Mouse (Mus musculus) thymus, adult 2 months (tissue): ENCODE data around the gene Neurod4. TPM values are rescaled to one million over a fixed set of nuclear protein-coding genes. Genes with fewer than 3 reads are reported as not detected.

ENCODE experiments used
- DNase-seq: peaks from one replicate; pipeline ENCODE4 v3.0.0; 2021
- H3K27ac ChIP-seq: fragments of 200-500 bp; 2 replicates; pipeline ENCODE4 v1.5.1; 2012; ENCODE audit warnings: low read length, control low read depth; ENCODE audit not compliant: control insufficient read depth, insufficient read depth
- H3K27me3 ChIP-seq: fragments of 200-500 bp; 2 replicates; pipeline ENCODE4 v1.6.1; 2012; ENCODE audit warnings: mild to moderate bottlenecking, low read length, moderate library complexity, mixed read lengths; ENCODE audit not compliant: control insufficient read depth, insufficient read depth
- H3K36me3 ChIP-seq: fragments of 200-500 bp; 2 replicates; pipeline ENCODE4 v1.6.1; 2012; ENCODE audit warnings: mild to moderate bottlenecking, low read length, moderate library complexity; ENCODE audit not compliant: control insufficient read depth, insufficient read depth
- H3K4me1 ChIP-seq: fragments of 200-500 bp; replicated peaks from 2 replicates; pipeline ENCODE4 v1.6.1; 2012; ENCODE audit warnings: low read length; ENCODE audit not compliant: control insufficient read depth, insufficient read depth
- H3K4me3 ChIP-seq: fragments of 200-500 bp; 2 replicates; pipeline ENCODE4 v1.5.1; 2012; ENCODE audit warnings: mild to moderate bottlenecking, low read length, control low read depth, moderate library complexity; ENCODE audit not compliant: control insufficient read depth, insufficient read depth
- CTCF ChIP-seq: fragments of 200-500 bp; IDR thresholded peaks from 2 replicates; pipeline ENCODE4 v1.5.1; 2012; ENCODE audit warnings: mild to moderate bottlenecking, control low read depth, low read length, moderate library complexity, borderline replicate concordance; ENCODE audit not compliant: control insufficient read depth, poor library complexity, insufficient read depth; ENCODE audit errors: extremely low read depth
- POLR2A ChIP-seq: fragments of 200-500 bp; IDR thresholded peaks from 2 replicates; pipeline ENCODE4 v1.6.1; 2012; ENCODE audit warnings: mild to moderate bottlenecking, low read length, control low read depth, moderate library complexity; ENCODE audit not compliant: control insufficient read depth, poor library complexity, insufficient read depth; ENCODE audit errors: extremely low read depth
- WGBS: fragments of 180-500 bp; shearing (Covaris S2); methylation state at CpG from one replicate; pipeline ENCODE4 v1.1.7; 2018; 5-methylcytosine and 5-hydroxymethylcytosine counted together
- polyA plus RNA-seq: library from polyadenylated mRNA; depleted of rRNA; stranded (reverse); fragments of >200 nt; gene quantifications from 2 replicates; pipeline ENCODE4 v1.2.3, GENCODE M21; 2012

Gene Neurod4
- polyA plus RNA-seq, 1 experiment, result not detected

DNA sequence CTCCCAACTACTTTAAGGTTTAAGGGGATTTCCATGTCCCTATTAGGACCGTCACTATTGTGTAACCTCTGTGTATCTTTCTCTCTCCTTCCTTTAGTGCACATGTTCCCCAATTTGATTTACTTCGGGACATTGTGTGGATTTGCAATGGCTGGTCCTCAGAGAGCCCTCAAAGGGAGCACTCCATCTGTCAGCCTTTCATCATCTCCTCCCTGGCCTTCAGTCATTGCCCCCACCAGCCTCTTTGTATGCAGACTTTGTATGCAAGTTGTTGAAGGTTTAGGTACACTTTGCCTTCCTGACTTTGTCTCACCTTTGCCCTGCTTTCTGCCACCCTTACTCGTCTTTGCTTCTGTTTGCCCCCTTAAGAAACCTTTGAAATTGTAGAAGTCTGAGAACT lies 8.0 kb upstream of the Neurod4 start:
- no peak for TF ChIP-seq POLR2A
- no peak for TF ChIP-seq CTCF
- Histone ChIP-seq H3K4me3 (no peak overlapping the region), H3K4me1 (no peaks in the 10 kb centered on the region), H3K36me3 (no peaks in the 10 kb centered on the region), H3K27me3 (no peaks in the 10 kb centered on the region), H3K27ac (no peak overlapping the region)
- no peak for DNase-seq
- 66% methylated on average over 3 of the region's 3 CpGs for WGBS

DNA sequence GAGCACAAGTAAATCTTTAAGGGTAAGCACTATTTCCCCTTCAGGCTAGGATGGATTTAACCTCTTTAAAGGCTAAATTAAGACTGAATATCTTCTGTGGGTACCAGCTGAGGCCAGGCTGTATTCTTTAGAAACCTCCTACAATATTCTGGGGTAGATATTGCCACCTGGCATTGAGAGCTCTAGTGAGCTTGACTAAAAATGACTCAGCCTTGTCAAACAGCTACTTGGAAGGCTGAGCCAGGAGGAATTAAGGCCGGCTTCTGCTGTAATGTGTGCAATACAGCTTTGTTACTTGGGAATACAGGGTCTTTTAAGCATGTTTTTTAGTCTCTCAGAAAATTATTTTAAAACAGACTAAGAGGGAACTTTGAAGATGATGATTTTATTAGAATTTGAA lies 7.2 kb upstream of the Neurod4 start:
- WGBS, result 87% methylated on average over 1 of the region's 1 CpGs

DNA sequence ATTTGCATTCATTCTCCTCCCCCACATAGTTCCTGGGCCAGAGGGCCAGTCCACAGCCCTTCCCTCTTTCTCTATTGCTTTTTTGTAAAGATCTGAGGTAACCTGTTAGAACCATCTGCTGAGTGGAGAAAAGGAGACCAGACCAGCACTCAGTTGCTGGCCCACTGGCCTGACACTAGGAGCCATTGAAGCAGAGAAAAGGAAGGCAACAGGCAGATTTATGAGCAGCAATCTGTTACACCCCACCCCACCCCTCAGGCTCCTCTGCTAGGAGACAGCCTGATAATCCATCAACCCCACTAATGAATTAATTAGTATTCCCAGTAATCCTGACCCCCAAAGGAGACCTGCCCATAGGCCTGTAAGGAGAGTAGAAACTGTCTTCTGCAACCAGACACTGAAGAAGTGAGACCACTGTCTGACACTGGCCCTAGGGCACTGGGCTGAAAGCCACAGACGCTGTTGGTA lies 2.0 kb upstream of the Neurod4 start:
- no peak for DNase-seq
- no peaks in the 10 kb centered on the region for H3K4me1 ChIP-seq
- 29% methylated on average over 1 of the region's 1 CpGs for WGBS
- H3K27me3 ChIP-seq, result no peaks in the 10 kb centered on the region
- no peaks in the 10 kb centered on the region for H3K36me3 ChIP-seq
- H3K4me3 ChIP-seq, result no peak overlapping the region
- TF ChIP-seq CTCF, result no peak
- no peak overlapping the region for H3K27ac ChIP-seq

More for the DNA sequence above, 7.2 kb upstream of the Neurod4 start:
- TF ChIP-seq POLR2A (no peak), CTCF (no peak)
- Histone ChIP-seq H3K27me3 (no peaks in the 10 kb centered on the region), H3K4me3 (no peak overlapping the region), H3K36me3 (no peaks in the 10 kb centered on the region), H3K4me1 (no peaks in the 10 kb centered on the region), H3K27ac (no peak overlapping the region)
- no peak for DNase-seq

DNA sequence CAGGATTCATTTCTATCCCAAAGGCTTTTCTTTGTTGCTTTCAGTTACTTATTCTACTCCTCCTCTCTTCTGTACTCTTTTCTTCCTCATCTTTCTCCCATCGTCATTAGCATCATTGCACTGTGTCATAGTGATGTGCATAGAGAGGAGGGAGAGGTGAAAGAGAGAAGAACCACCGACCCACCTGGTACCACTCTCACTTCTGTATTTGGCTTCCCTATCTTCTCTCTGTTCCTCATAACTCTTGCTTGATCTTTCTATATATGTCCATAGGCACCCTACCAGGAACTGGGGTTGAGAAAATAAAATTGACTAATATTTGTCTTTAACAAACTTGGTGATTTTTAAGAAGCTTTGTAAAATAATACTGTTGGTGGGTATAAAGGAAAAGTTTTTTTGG lies 3.5 kb downstream of the Neurod4 start:
- Histone ChIP-seq H3K36me3 (no peaks in the 10 kb centered on the region), H3K27me3 (no peaks in the 10 kb centered on the region), H3K4me3 (no peak overlapping the region), H3K4me1 (no peaks in the 10 kb centered on the region), H3K27ac (no peak overlapping the region)
- 67% methylated on average over 2 of the region's 2 CpGs for WGBS
- TF ChIP-seq POLR2A (no peak), CTCF (no peak)
- no peak for DNase-seq

DNA sequence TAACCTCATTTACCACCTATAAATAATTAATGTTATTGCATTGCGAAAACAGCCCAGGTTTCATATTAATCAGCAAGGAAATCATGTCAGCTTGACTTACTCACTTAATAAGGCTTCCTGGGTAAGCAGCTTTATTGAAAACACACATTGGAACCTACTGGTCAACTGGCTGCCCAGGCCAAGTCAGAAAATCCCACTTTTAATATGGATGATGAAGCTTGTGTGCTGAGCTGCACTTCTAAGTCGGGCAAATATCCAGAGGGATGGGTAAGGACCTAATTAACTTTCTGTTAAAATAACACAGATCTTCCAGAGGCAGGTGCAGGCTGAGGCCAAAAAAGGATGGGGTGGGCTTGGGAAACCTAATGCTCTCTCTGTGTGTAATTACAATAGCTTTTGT lies 4.3 kb downstream of the Neurod4 start:
- no peaks in the 10 kb centered on the region for H3K36me3 ChIP-seq
- H3K27ac ChIP-seq, result no peak overlapping the region
- no peaks in the 10 kb centered on the region for H3K4me1 ChIP-seq
- no peak overlapping the region for H3K4me3 ChIP-seq
- TF ChIP-seq POLR2A, result no peak
- TF ChIP-seq CTCF, result no peak
- 91% methylated on average over 2 of the region's 2 CpGs for WGBS
- H3K27me3 ChIP-seq, result no peaks in the 10 kb centered on the region
- no peak for DNase-seq

DNA sequence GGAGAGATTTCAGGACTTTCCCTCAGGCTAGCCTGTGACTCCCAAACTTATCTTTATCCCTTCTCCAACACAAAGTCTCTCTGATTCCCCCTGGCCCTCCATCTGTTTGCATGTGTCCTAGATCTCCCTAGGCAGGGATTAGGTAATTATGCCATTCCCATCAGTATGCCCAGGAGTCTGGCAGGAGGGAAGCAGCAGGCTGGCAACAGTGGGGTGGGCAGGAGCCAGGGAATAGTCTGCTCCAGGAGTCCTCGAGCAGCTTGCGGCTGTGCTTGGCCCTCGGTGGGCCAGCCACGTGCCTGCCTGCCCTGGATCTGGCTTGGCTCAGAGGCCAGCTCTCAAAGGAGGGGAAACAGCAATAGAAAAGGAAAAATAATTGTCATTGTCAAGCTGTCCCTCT lies 16.8 kb downstream of the Neurod4 start:
- Histone ChIP-seq H3K27ac (no peak overlapping the region), H3K4me3 (no peak overlapping the region), H3K4me1 (no peaks in the 10 kb centered on the region), H3K27me3 (no peaks in the 10 kb centered on the region), H3K36me3 (no peaks in the 10 kb centered on the region)
- TF ChIP-seq POLR2A, result no peak
- no peak for TF ChIP-seq CTCF
- WGBS, result 66% methylated on average over 4 of the region's 4 CpGs
- DNase-seq, result no peak

DNA sequence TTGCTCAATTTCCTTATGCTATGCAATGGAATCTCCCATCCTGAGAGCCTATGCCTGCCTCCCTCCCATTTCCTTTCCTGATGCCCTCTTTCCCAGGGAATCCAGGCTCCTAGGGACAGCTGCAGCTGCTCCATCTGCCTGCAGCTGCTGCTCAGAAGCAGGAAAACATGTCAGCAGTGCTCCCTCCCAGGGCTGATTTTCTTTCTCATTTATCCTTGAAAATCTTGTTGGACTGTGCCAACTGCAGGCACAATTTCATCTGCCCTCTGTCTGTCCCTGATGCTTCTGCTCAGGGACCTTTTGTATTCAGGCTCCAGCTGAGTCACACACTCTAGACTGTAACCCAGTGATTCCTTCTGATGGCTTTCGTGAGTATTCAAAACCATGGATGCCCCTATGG lies 20.6 kb downstream of the Neurod4 start:
- H3K4me3 ChIP-seq, result no peak overlapping the region
- no peaks in the 10 kb centered on the region for H3K27me3 ChIP-seq
- no peak overlapping the region for H3K27ac ChIP-seq
- no peak for DNase-seq
- no peak for TF ChIP-seq POLR2A
- no peaks in the 10 kb centered on the region for H3K4me1 ChIP-seq
- H3K36me3 ChIP-seq, result no peaks in the 10 kb centered on the region
- 70% methylated on average over 1 of the region's 1 CpGs for WGBS
